Mouse (Mus musculus): ENCODE measurements around the gene Hoxb2. TPM values are rescaled to one million over a fixed set of nuclear protein-coding genes. Genes with fewer than 3 reads are reported as not detected.

Gene Hoxb2
- polyA plus RNA-seq, 1 experiment = 4.7 TPM

GRCm38 (mm10) chr11:96374810-96375209 is 24.5 kb downstream of the Hoxb2 start:
- no peak for TF ChIP-seq POLR2A (IDR thresholded peaks at IDR 0.05; ENCODE audit: borderline replicate concordance, insufficient read depth, low read length)
- no peak for TF ChIP-seq CTCF (IDR thresholded peaks at IDR 0.05; ENCODE audit: borderline replicate concordance, insufficient read depth, low read depth, low read length)
- Histone ChIP-seq H3K4me3 (replicated peaks; ENCODE audit: insufficient read depth, low read depth, low read length) (no peak overlapping the region), H3K4me1 (ENCODE audit: control insufficient read depth, insufficient read depth, low read length) (no peaks in the 10 kb centered on the region), H3K27me3 (ENCODE audit: control insufficient read depth, insufficient read depth, low read length) (no peaks in the 10 kb centered on the region; the same call in 1 of the 2 replicates), H3K27ac (ENCODE audit: insufficient read depth, low read length) (no peak overlapping the region)
- no peak for DNase-seq
- WGBS = 5% methylated on average over 7 of the region's 7 CpGs

GRCm38 (mm10) chr11:96383381-96383780 is 33.1 kb downstream of the Hoxb2 start:
- H3K4me3 ChIP-seq (replicated peaks; ENCODE audit: insufficient read depth, low read depth, low read length) = no peak overlapping the region
- no peaks in the 10 kb centered on the region for H3K4me1 ChIP-seq (ENCODE audit: control insufficient read depth, insufficient read depth, low read length)
- no peaks in the 10 kb centered on the region; the same call in 1 of the 2 replicates for H3K27me3 ChIP-seq (ENCODE audit: control insufficient read depth, insufficient read depth, low read length)
- WGBS = 73% methylated on average over 5 of the region's 5 CpGs
- no peak for DNase-seq
- H3K27ac ChIP-seq (ENCODE audit: insufficient read depth, low read length) = no peak overlapping the region
- TF ChIP-seq POLR2A (IDR thresholded peaks at IDR 0.05; ENCODE audit: borderline replicate concordance, insufficient read depth, low read length) = no peak
- no peak for TF ChIP-seq CTCF (IDR thresholded peaks at IDR 0.05; ENCODE audit: borderline replicate concordance, insufficient read depth, low read depth, low read length)

GRCm38 (mm10) chr11:96387635-96388034 is 37.3 kb downstream of the Hoxb2 start:
- TF ChIP-seq POLR2A (IDR thresholded peaks at IDR 0.05; ENCODE audit: borderline replicate concordance, insufficient read depth, low read length) (no peak), CTCF (IDR thresholded peaks at IDR 0.05; ENCODE audit: borderline replicate concordance, insufficient read depth, low read depth, low read length) (no peak)
- Histone ChIP-seq H3K4me3 (replicated peaks; ENCODE audit: insufficient read depth, low read depth, low read length) (no peak overlapping the region), H3K4me1 (ENCODE audit: control insufficient read depth, insufficient read depth, low read length) (no peaks in the 10 kb centered on the region), H3K27ac (ENCODE audit: insufficient read depth, low read length) (no peak overlapping the region), H3K27me3 (ENCODE audit: control insufficient read depth, insufficient read depth, low read length) (no peaks in the 10 kb centered on the region)
- no peak for DNase-seq
- WGBS = 82% methylated on average over 2 of the region's 2 CpGs

GRCm38 (mm10) chr11:96396772-96397626 is 46.7 kb downstream of the Hoxb2 start:
- Histone ChIP-seq H3K27me3 (ENCODE audit: control insufficient read depth, insufficient read depth, low read length) (no peaks in the 10 kb centered on the region), H3K4me3 (replicated peaks; ENCODE audit: insufficient read depth, low read depth, low read length) (no peak overlapping the region), H3K27ac (ENCODE audit: insufficient read depth, low read length) (no peak overlapping the region), H3K4me1 (ENCODE audit: control insufficient read depth, insufficient read depth, low read length) (no peaks in the 10 kb centered on the region)
- DNase-seq = no peak
- TF ChIP-seq POLR2A (IDR thresholded peaks at IDR 0.05; ENCODE audit: borderline replicate concordance, insufficient read depth, low read length) (no peak), CTCF (IDR thresholded peaks at IDR 0.05; ENCODE audit: borderline replicate concordance, insufficient read depth, low read depth, low read length) (no peak)
- WGBS = 18% methylated on average over 15 of the region's 15 CpGs

GRCm38 (mm10) chr11:96397806-96398335 is 47.5 kb downstream of the Hoxb2 start:
- 63% methylated on average over 7 of the region's 7 CpGs for WGBS
- no peak for DNase-seq
- Histone ChIP-seq H3K4me3 (replicated peaks; ENCODE audit: insufficient read depth, low read depth, low read length) (no peak overlapping the region), H3K27me3 (ENCODE audit: control insufficient read depth, insufficient read depth, low read length) (no peaks in the 10 kb centered on the region), H3K27ac (ENCODE audit: insufficient read depth, low read length) (no peak overlapping the region), H3K4me1 (ENCODE audit: control insufficient read depth, insufficient read depth, low read length) (no peaks in the 10 kb centered on the region)
- no peak for TF ChIP-seq POLR2A (IDR thresholded peaks at IDR 0.05; ENCODE audit: borderline replicate concordance, insufficient read depth, low read length)
- no peak for TF ChIP-seq CTCF (IDR thresholded peaks at IDR 0.05; ENCODE audit: borderline replicate concordance, insufficient read depth, low read depth, low read length)

GRCm38 (mm10) chr11:96399923-96400322 is 49.6 kb downstream of the Hoxb2 start:
- no peak for DNase-seq
- H3K4me3 ChIP-seq (replicated peaks; ENCODE audit: insufficient read depth, low read depth, low read length) = no peak overlapping the region
- no peaks in the 10 kb centered on the region for H3K4me1 ChIP-seq (ENCODE audit: control insufficient read depth, insufficient read depth, low read length)
- no peaks in the 10 kb centered on the region for H3K27me3 ChIP-seq (ENCODE audit: control insufficient read depth, insufficient read depth, low read length)
- TF ChIP-seq POLR2A (IDR thresholded peaks at IDR 0.05; ENCODE audit: borderline replicate concordance, insufficient read depth, low read length) (no peak), CTCF (IDR thresholded peaks at IDR 0.05; ENCODE audit: borderline replicate concordance, insufficient read depth, low read depth, low read length) (no peak)
- WGBS = 46% methylated on average over 8 of the region's 8 CpGs
- no peak overlapping the region for H3K27ac ChIP-seq (ENCODE audit: insufficient read depth, low read length)

Other genes with a start within 250 kb of the Hoxb2 start
- 0.08 TPM in 1 of 2 replicates, not detected in the other for gene Calcoco2, start 238.6 kb upstream of the Hoxb2 start, polyA plus RNA-seq (2012; rRNA removed)
- 0.39 and 0.52 TPM in 2 replicates for gene Ttll6, start 216.7 kb upstream of the Hoxb2 start, polyA plus RNA-seq (2012; rRNA removed)
- gene Hoxb13, start 156.2 kb upstream of the Hoxb2 start, polyA plus RNA-seq (2012; rRNA removed) = not detected in 2 replicates
- gene Hoxb9, start 79.1 kb upstream of the Hoxb2 start, polyA plus RNA-seq (2012; rRNA removed) = not detected in 2 replicates
- 0.11 and 1.0 TPM in 2 replicates for gene Hoxb8, start 68.6 kb upstream of the Hoxb2 start, polyA plus RNA-seq (2012; rRNA removed)
- gene Hoxb7, start 63.9 kb upstream of the Hoxb2 start, polyA plus RNA-seq (2012; rRNA removed) = 0.11 TPM in 1 of 2 replicates, not detected in the other
- 1.5 and 3.2 TPM in 2 replicates for gene Hoxb6, start 58.0 kb upstream of the Hoxb2 start, polyA plus RNA-seq (2012; rRNA removed)
- gene Hoxb5, start 47.2 kb upstream of the Hoxb2 start, polyA plus RNA-seq (2012; rRNA removed) = 6.8 and 9.3 TPM in 2 replicates
- gene Hoxb4, start 32.3 kb upstream of the Hoxb2 start, polyA plus RNA-seq (2012; rRNA removed) = 1.5 TPM in 2 replicates
- gene Hoxb3, start 27.2 kb upstream of the Hoxb2 start, polyA plus RNA-seq (2012; rRNA removed) = 5.4 and 5.5 TPM in 2 replicates
- gene Hoxb1, start 15.2 kb downstream of the Hoxb2 start, polyA plus RNA-seq (2012; rRNA removed) = 0.06 TPM in 1 of 2 replicates, not detected in the other
- 0.98 and 1.5 TPM in 2 replicates for gene Skap1, start 114.1 kb downstream of the Hoxb2 start, polyA plus RNA-seq (2012; rRNA removed)

Measured in cerebellum, adult 2 months (tissue).